ENCODE assay signal across 33 mouse cellular contexts in genomic region chr3:83012636-83013035, GRCm38 (mm10). TPM values are rescaled to one million over a fixed set of nuclear protein-coding genes. Genes with fewer than 3 reads are reported as not detected.
"Had no signal": no experiment of that assay in that cellular context is flagged by ENCODE, and none has a peak within 500 bp of the region (broad histone marks: within the 10 kb centered on the region; RNA-seq: fewer than 3 reads in every experiment).

No protein-coding gene starts in this region.

- ATAC-seq: hindbrain, embryonic 16.5 days; inflammation-experienced regulatory T-cells, adult 6 months; intestine, embryonic 15.5 days; intestine, postnatal 0 days had no signal

- H3K4me3 ChIP-seq: gastrocnemius, adult 2 months; heart, adult 2 months; heart, embryonic 12.5 days; hindbrain, embryonic 10.5 days; hindbrain, embryonic 12.5 days; intestine, embryonic 15.5 days; layer of hippocampus, adult 2 months; limb, embryonic 10.5 days; limb, embryonic 12.5 days; liver, embryonic 13.5 days had no signal

- H3K27ac ChIP-seq: gastrocnemius, adult 2 months; heart, adult 2 months; hindbrain, embryonic 10.5 days; hindbrain, embryonic 12.5 days; hindbrain, embryonic 14.5 days; intestine, embryonic 15.5 days; limb, embryonic 10.5 days; limb, embryonic 12.5 days; liver, embryonic 13.5 days had no signal

- H3K4me2 ChIP-seq: heart, embryonic 12.5 days; hindbrain, embryonic 12.5 days; hindbrain, embryonic 14.5 days; intestine, embryonic 15.5 days; limb, embryonic 12.5 days; liver, embryonic 13.5 days had no signal

- H3K4me1 ChIP-seq: heart, embryonic 12.5 days; hindbrain, embryonic 10.5 days; hindbrain, embryonic 12.5 days; intestine, embryonic 15.5 days; limb, embryonic 10.5 days; limb, embryonic 12.5 days had no signal

- H3K9me3 ChIP-seq: heart, embryonic 12.5 days; hindbrain, embryonic 10.5 days; hindbrain, embryonic 12.5 days; intestine, embryonic 15.5 days; limb, embryonic 10.5 days; limb, embryonic 12.5 days; liver, embryonic 13.5 days had no signal

- H3K9ac ChIP-seq: heart, embryonic 12.5 days; hindbrain, embryonic 12.5 days; hindbrain, embryonic 14.5 days; intestine, embryonic 15.5 days; limb, embryonic 12.5 days; liver, embryonic 13.5 days had no signal

- H3K36me3 ChIP-seq: heart, embryonic 12.5 days; hindbrain, embryonic 10.5 days; hindbrain, embryonic 12.5 days; intestine, embryonic 15.5 days; limb, embryonic 10.5 days; limb, embryonic 12.5 days had no signal

- DNase-seq: gastrocnemius, adult 2 months; gastrocnemius, postnatal 10 days; gastrocnemius, postnatal 25 days; heart, adult 2 months; heart, postnatal 10 days; heart, postnatal 4 days; kidney, adult 18-20 months; kidney, adult 8-10 months; kidney, postnatal 10 days; kidney, postnatal 25 days; kidney, postnatal 4 days; liver, embryonic 13.5 days had no signal

- H3K27me3 ChIP-seq: heart, embryonic 12.5 days; hindbrain, embryonic 12.5 days; intestine, embryonic 15.5 days; limb, embryonic 12.5 days; liver, embryonic 13.5 days had no signal

RNA-seq across cellular contexts. Expression of gene Fgg, which starts 5.1 kb away (rescaled TPM):
- total RNA-seq: gastrocnemius, adult 2 months; gastrocnemius, postnatal 25 days; granulocyte monocyte progenitor cell, adult 5-6 weeks; heart, adult 2 months; heart, postnatal 10 days; heart, postnatal 25 days; layer of hippocampus, postnatal 10 days; layer of hippocampus, postnatal 25 days; left cerebral cortex, adult 8-10 months; left cerebral cortex, postnatal 14 days; left cerebral cortex, postnatal 36 days had no signal
- polyA plus RNA-seq: frontal cortex, adult 2 months; heart, embryonic 14.5 days; hindbrain, embryonic 10.5 days; hindbrain, embryonic 12.5 days; hindbrain, embryonic 14.5 days; hindbrain, embryonic 16.5 days; inflammation-experienced regulatory T-cells, adult 6 months; kidney, embryonic 14.5 days; limb, embryonic 12.5 days had no signal

RNA-seq across cellular contexts. Expression of gene Fga, which starts 13.2 kb away (rescaled TPM):
- total RNA-seq: gastrocnemius, adult 2 months; gastrocnemius, postnatal 25 days; granulocyte monocyte progenitor cell, adult 5-6 weeks; heart, adult 2 months; heart, postnatal 25 days; layer of hippocampus, adult 2 months; left cerebral cortex, adult 8-10 months; left cerebral cortex, postnatal 14 days; left cerebral cortex, postnatal 36 days had no signal
- polyA plus RNA-seq: heart, adult 2 months; heart, embryonic 14.5 days; hindbrain, embryonic 10.5 days; hindbrain, embryonic 12.5 days; hindbrain, embryonic 14.5 days; hindbrain, embryonic 16.5 days; inflammation-experienced regulatory T-cells, adult 6 months; limb, embryonic 10.5 days had no signal

RNA-seq across cellular contexts. Expression of gene Fgb, which starts 37.0 kb away (rescaled TPM):
- total RNA-seq: gastrocnemius, adult 2 months; gastrocnemius, postnatal 25 days; granulocyte monocyte progenitor cell, adult 5-6 weeks; heart, adult 2 months; heart, postnatal 25 days; layer of hippocampus, adult 2 months; layer of hippocampus, postnatal 10 days; layer of hippocampus, postnatal 25 days; left cerebral cortex, adult 8-10 months; left cerebral cortex, postnatal 14 days; left cerebral cortex, postnatal 36 days had no signal
- polyA plus RNA-seq: frontal cortex, adult 2 months; heart, adult 2 months; hindbrain, embryonic 10.5 days; hindbrain, embryonic 12.5 days; hindbrain, embryonic 14.5 days; hindbrain, embryonic 16.5 days; inflammation-experienced regulatory T-cells, adult 6 months; limb, embryonic 10.5 days had no signal
